Mouse (Mus musculus): ENCODE data around the gene Spata31d1a.

GRCm38 (mm10) chr13:59691478-59691877, 18.7 kb downstream of the Spata31d1a start:
- TF ChIP-seq POLR2A (IDR thresholded peaks at IDR 0.05; ENCODE audit: control insufficient read depth, extremely low read depth, insufficient read depth, low read length, poor library complexity): no peak
- TF ChIP-seq CTCF (IDR thresholded peaks at IDR 0.05; ENCODE audit: borderline replicate concordance, control insufficient read depth, extremely low read depth, insufficient read depth, low read length, poor library complexity): no peak
